ENCODE assay signal across 19 mouse cellular contexts in genomic region chr2:103992618-103993332, GRCm38 (mm10). TPM values are rescaled to one million over a fixed set of nuclear protein-coding genes. Genes with fewer than 3 reads are reported as not detected.
DNase-seq lines count a peak whose midpoint lies in the region; ATAC-seq and TF ChIP-seq lines count a peak whose summit lies in the region.
"Had no signal": no experiment of that assay in that cellular context is flagged by ENCODE, and none has a peak within 500 bp of the region (broad histone marks: within the 10 kb centered on the region; RNA-seq: fewer than 3 reads in every experiment).

No protein-coding gene starts in this region.

- no peaks in the 10 kb centered on the region for H3K4me1 ChIP-seq in hindbrain, embryonic 11.5 days (replicated peaks; ENCODE audit: control insufficient read depth, insufficient read depth, low read length)
- peaks cover 6% of the 10 kb centered on the region for H3K4me1 ChIP-seq in hindbrain, embryonic 10.5 days (replicated peaks)
- H3K4me1 ChIP-seq in limb, embryonic 10.5 days = peaks cover 9% of the 10 kb centered on the region
- peaks cover 12% of the 10 kb centered on the region for H3K4me1 ChIP-seq in neural tube, embryonic 13.5 days (replicated peaks)

- DNase-seq in hindbrain, embryonic 11.5 days (ENCODE audit: low spot score) = peak; percentile 21
- DNase-seq in hindbrain, embryonic 10.5 days (ENCODE audit: low spot score) = no peak
- DNase-seq in brain, embryonic 14.5 days (ENCODE audit: low read depth) = peak; percentile 73
- peak; percentile 28 for DNase-seq in limb, embryonic 10.5 days (ENCODE audit: low spot score)
- no peak for DNase-seq in gastrocnemius, adult 2 months
- DNase-seq in Muller cell, postnatal 12 days (ENCODE audit: inconsistent ontology term) = no peak
- DNase-seq: adrenal gland, postnatal 36 days; cerebellum, adult 11 months; gastrocnemius, postnatal 25 days; liver, embryonic 13.5 days; lung, postnatal 36 days; spleen, adult 18-20 months; thymus, postnatal 36 days had no signal

- no peak overlapping the region for H3K27ac ChIP-seq in hindbrain, embryonic 11.5 days (ENCODE audit: low read depth, low read length)
- no peak overlapping the region for H3K27ac ChIP-seq in hindbrain, embryonic 10.5 days
- no peak overlapping the region for H3K27ac ChIP-seq in limb, embryonic 10.5 days
- H3K27ac ChIP-seq in neural tube, embryonic 13.5 days (replicated peaks) = peak overlapping the region; percentile 77
- no peak overlapping the region for H3K27ac ChIP-seq in gastrocnemius, adult 2 months
- H3K27ac ChIP-seq: kidney, postnatal 0 days; left cerebral cortex, adult 2 months; liver, embryonic 13.5 days; stomach, postnatal 0 days had no signal

- no peak overlapping the region for H3K4me3 ChIP-seq in hindbrain, embryonic 11.5 days (ENCODE audit: low read depth, low read length)
- no peak overlapping the region for H3K4me3 ChIP-seq in hindbrain, embryonic 10.5 days
- H3K4me3 ChIP-seq in limb, embryonic 10.5 days = no peak overlapping the region
- H3K4me3 ChIP-seq in neural tube, embryonic 13.5 days = no peak overlapping the region
- H3K4me3 ChIP-seq in gastrocnemius, adult 2 months = no peak overlapping the region
- H3K4me3 ChIP-seq: left cerebral cortex, adult 2 months; liver, embryonic 13.5 days had no signal

- intact Hi-C loops in gastrocnemius, adult 2 months (cut with DNase I) = no loop called here

- no peaks in the 10 kb centered on the region for H3K9me3 ChIP-seq in hindbrain, embryonic 11.5 days (ENCODE audit: control insufficient read depth, low read length)
- H3K9me3 ChIP-seq in hindbrain, embryonic 10.5 days = no peaks in the 10 kb centered on the region
- no peaks in the 10 kb centered on the region for H3K9me3 ChIP-seq in limb, embryonic 10.5 days (replicated peaks)
- no peaks in the 10 kb centered on the region for H3K9me3 ChIP-seq in neural tube, embryonic 13.5 days
- H3K9me3 ChIP-seq: liver, embryonic 13.5 days had no signal

- 27% methylated on average over 17 of the region's 17 CpGs for WGBS in hindbrain, embryonic 11.5 days
- WGBS in hindbrain, embryonic 10.5 days = 24% methylated on average over 17 of the region's 17 CpGs
- WGBS in limb, embryonic 10.5 days = 33% methylated on average over 17 of the region's 17 CpGs
- WGBS in neural tube, embryonic 13.5 days = 16% methylated on average over 17 of the region's 17 CpGs

- H3K27me3 ChIP-seq in hindbrain, embryonic 11.5 days (ENCODE audit: control insufficient read depth, insufficient read depth, low read length) = no peaks in the 10 kb centered on the region; the same call in 1 of the 2 replicates
- peaks cover 9% of the 10 kb centered on the region for H3K27me3 ChIP-seq in hindbrain, embryonic 10.5 days (ENCODE audit: insufficient read depth, poor library complexity, severe bottlenecking)
- H3K27me3 ChIP-seq in limb, embryonic 10.5 days (ENCODE audit: low read depth, poor library complexity, severe bottlenecking) = peaks cover 23% of the 10 kb centered on the region; the same call in 1 of the 2 replicates
- H3K27me3 ChIP-seq in neural tube, embryonic 13.5 days = no peaks in the 10 kb centered on the region

- ATAC-seq in hindbrain, embryonic 11.5 days (ENCODE audit: low FRiP score) = no peak
- peak; percentile 54 for ATAC-seq in neural tube, embryonic 13.5 days (ENCODE audit: low read depth)
- ATAC-seq: inflammation-experienced regulatory T-cells, adult 6 months had no signal

- no peak overlapping the region for H3K4me2 ChIP-seq in hindbrain, embryonic 11.5 days (replicated peaks; ENCODE audit: low read depth, low read length)
- peak overlapping the region; percentile 33 for H3K4me2 ChIP-seq in neural tube, embryonic 13.5 days
- H3K4me2 ChIP-seq: liver, embryonic 13.5 days had no signal

- H3K36me3 ChIP-seq in hindbrain, embryonic 11.5 days (ENCODE audit: control insufficient read depth, insufficient read depth, low read length) = no peaks in the 10 kb centered on the region
- no peaks in the 10 kb centered on the region for H3K36me3 ChIP-seq in hindbrain, embryonic 10.5 days
- H3K36me3 ChIP-seq in limb, embryonic 10.5 days = no peaks in the 10 kb centered on the region
- H3K36me3 ChIP-seq in neural tube, embryonic 13.5 days = no peaks in the 10 kb centered on the region
- H3K36me3 ChIP-seq: liver, embryonic 13.5 days had no signal

- no peak for TF ChIP-seq POLR2A in brain, embryonic 14.5 days (IDR thresholded peaks at IDR 0.05; ENCODE audit: borderline replicate concordance, extremely low read depth, insufficient read depth, insufficient read length, poor library complexity, severe bottlenecking)

- H3K9ac ChIP-seq in hindbrain, embryonic 11.5 days (ENCODE audit: low read depth, low read length) = peak overlapping the region; percentile 21; the same call in 1 of the 2 replicates
- H3K9ac ChIP-seq in neural tube, embryonic 13.5 days = peak overlapping the region; percentile 35; the same call in 1 of the 2 replicates
- H3K9ac ChIP-seq: liver, embryonic 13.5 days had no signal

- TF ChIP-seq CTCF in brain, embryonic 14.5 days (IDR thresholded peaks at IDR 0.05; ENCODE audit: borderline replicate concordance, extremely low read depth, insufficient read depth, insufficient read length) = no peak
- no peak for TF ChIP-seq CTCF in gastrocnemius, adult 2 months (IDR thresholded peaks at IDR 0.05)

RNA-seq across cellular contexts. Expression of gene Fbxo3, which starts 34.7 kb away (rescaled TPM):
- polyA plus RNA-seq in hindbrain, embryonic 11.5 days (2014; fragmentation: Nextera tagmentation; extraction: Ambion mirVana) = 59.9 and 61.4 TPM in 2 replicates
- polyA plus RNA-seq in hindbrain, embryonic 10.5 days (2016; fragmentation: Nextera tagmentation; extraction: Ambion mirVana) = 40.6 and 42.8 TPM in 2 replicates
- polyA plus RNA-seq in brain, embryonic 14.5 days (2012; rRNA removed) = 45.4 and 48.2 TPM in 2 replicates
- polyA plus RNA-seq in limb, embryonic 10.5 days (2016; fragmentation: Nextera tagmentation; extraction: Ambion mirVana) = 39.2 and 47.8 TPM in 2 replicates
- polyA plus RNA-seq in neural tube, embryonic 13.5 days (2015; fragmentation: Nextera tagmentation; extraction: Ambion mirVana) = 61.0 and 67.1 TPM in 2 replicates
- total RNA-seq in gastrocnemius, adult 2 months (2021) = 10 to 100 TPM; 47.5 to 53.9 TPM

RNA-seq across cellular contexts. Expression of gene Lmo2, which starts 35.0 kb away (rescaled TPM):
- polyA plus RNA-seq in hindbrain, embryonic 11.5 days (2014; fragmentation: Nextera tagmentation; extraction: Ambion mirVana) = 21.3 and 23.9 TPM in 2 replicates
- 15.8 and 21.2 TPM in 2 replicates for polyA plus RNA-seq in hindbrain, embryonic 10.5 days (2016; fragmentation: Nextera tagmentation; extraction: Ambion mirVana)
- polyA plus RNA-seq in brain, embryonic 14.5 days (2012; rRNA removed) = 35.6 and 38.3 TPM in 2 replicates
- 29.3 and 30.6 TPM in 2 replicates for polyA plus RNA-seq in limb, embryonic 10.5 days (2016; fragmentation: Nextera tagmentation; extraction: Ambion mirVana)
- polyA plus RNA-seq in neural tube, embryonic 13.5 days (2015; fragmentation: Nextera tagmentation; extraction: Ambion mirVana) = 58.0 and 59.2 TPM in 2 replicates
- total RNA-seq in gastrocnemius, adult 2 months (2021) = 1 to 10 TPM; 4.1 to 7.0 TPM

RNA-seq across cellular contexts. Expression of gene 4931422A03Rik, which starts 35.4 kb away (rescaled TPM):
- 1.9 and 2.5 TPM in 2 replicates for polyA plus RNA-seq in hindbrain, embryonic 11.5 days (2014; fragmentation: Nextera tagmentation; extraction: Ambion mirVana)
- 1.4 and 2.0 TPM in 2 replicates for polyA plus RNA-seq in hindbrain, embryonic 10.5 days (2016; fragmentation: Nextera tagmentation; extraction: Ambion mirVana)
- 0.08 TPM in 1 of 2 replicates, not detected in the other for polyA plus RNA-seq in brain, embryonic 14.5 days (2012; rRNA removed)
- polyA plus RNA-seq in limb, embryonic 10.5 days (2016; fragmentation: Nextera tagmentation; extraction: Ambion mirVana) = 1.8 and 3.4 TPM in 2 replicates
- 1.1 and 2.4 TPM in 2 replicates for polyA plus RNA-seq in neural tube, embryonic 13.5 days (2015; fragmentation: Nextera tagmentation; extraction: Ambion mirVana)
- total RNA-seq in gastrocnemius, adult 2 months (2021) = not detected
- total RNA-seq: adrenal gland, postnatal 36 days; gastrocnemius, postnatal 25 days; left cerebral cortex, adult 2 months; monocyte, adult 5-6 weeks had no signal

Comparison
In these comparisons a context has a peak if more than half of its experiments do, and no peak if none do; other contexts are left out.
1. DNase-seq: peak in hindbrain, embryonic 11.5 days (single experiment), brain, embryonic 14.5 days (single experiment) and limb, embryonic 10.5 days (single experiment); none in hindbrain, embryonic 10.5 days (single experiment), gastrocnemius, adult 2 months (single experiment) and Muller cell, postnatal 12 days (single experiment).